Mouse (Mus musculus): ENCODE measurements at regions not wholly inside any gene's neighbourhood (a gene's known extent, or its start where the extent isn't known, plus 50 kb on each side); places are given as distances from the start of the nearest gene placed in this dataset.
A peak's percentile ranks its signal among the peaks of the same experiment; 100 is the strongest.

- Histone ChIP-seq H3K27ac (replicated peaks; ENCODE audit: low read depth, low read length) (no peak overlapping the region), H3K27me3 (replicated peaks; ENCODE audit: control insufficient read depth, insufficient read depth, low read length) (peaks cover 11% of the 10 kb centered on the region), H3K9ac (ENCODE audit: low read depth, low read length) (no peak overlapping the region), H3K4me1 (ENCODE audit: control insufficient read depth, insufficient read depth, low read length) (peaks cover 23% of the 10 kb centered on the region), H3K36me3 (ENCODE audit: control insufficient read depth, insufficient read depth, low read length) (no peaks in the 10 kb centered on the region), H3K4me2 (ENCODE audit: low read depth, low read length) (no peak overlapping the region), H3K9me3 (ENCODE audit: control insufficient read depth, low read length) (no peaks in the 10 kb centered on the region), H3K4me3 (ENCODE audit: low read depth, low read length) (no peak overlapping the region)
- WGBS, result 27% methylated on average over 8 of the region's 8 CpGs
- DNase-seq (ENCODE audit: low spot score) (peak; percentile 84), ATAC-seq (ENCODE audit: low read depth) (peak; percentile 60; the same call in 1 of the 2 replicates)
These were observed 161.7 kb upstream of the Prok2 start for GRCm38 (mm10) chr6:99887904-99888303.

- no peak overlapping the region for H3K4me2 ChIP-seq (ENCODE audit: low read depth, low read length)
- peaks cover 23% of the 10 kb centered on the region for H3K4me1 ChIP-seq (ENCODE audit: control insufficient read depth, insufficient read depth, low read length)
- WGBS, result 2% methylated on average over 7 of the region's 7 CpGs
- H3K4me3 ChIP-seq (ENCODE audit: low read depth, low read length), result no peak overlapping the region
- H3K36me3 ChIP-seq (ENCODE audit: control insufficient read depth, insufficient read depth, low read length), result no peaks in the 10 kb centered on the region
- no peaks in the 10 kb centered on the region for H3K9me3 ChIP-seq (ENCODE audit: control insufficient read depth, low read length)
- peak; percentile 60 for ATAC-seq (ENCODE audit: low read depth)
- no peak overlapping the region for H3K9ac ChIP-seq (ENCODE audit: low read depth, low read length)
- peak; percentile 72 for DNase-seq (ENCODE audit: low spot score)
- H3K27me3 ChIP-seq (replicated peaks; ENCODE audit: control insufficient read depth, insufficient read depth, low read length), result peaks cover 6% of the 10 kb centered on the region
- H3K27ac ChIP-seq (replicated peaks; ENCODE audit: low read depth, low read length), result no peak overlapping the region
These were observed 158.6 kb upstream of the Prok2 start for GRCm38 (mm10) chr6:99884755-99885154.

- Histone ChIP-seq H3K9ac (ENCODE audit: low read depth, low read length) (no peak overlapping the region), H3K36me3 (ENCODE audit: control insufficient read depth, insufficient read depth, low read length) (no peaks in the 10 kb centered on the region), H3K4me3 (ENCODE audit: low read depth, low read length) (no peak overlapping the region), H3K9me3 (ENCODE audit: control insufficient read depth, low read length) (no peaks in the 10 kb centered on the region), H3K27me3 (replicated peaks; ENCODE audit: control insufficient read depth, insufficient read depth, low read length) (peaks cover 6% of the 10 kb centered on the region), H3K4me1 (ENCODE audit: control insufficient read depth, insufficient read depth, low read length) (peaks cover 23% of the 10 kb centered on the region), H3K27ac (replicated peaks; ENCODE audit: low read depth, low read length) (no peak overlapping the region), H3K4me2 (ENCODE audit: low read depth, low read length) (no peak overlapping the region)
- DNase-seq (ENCODE audit: low spot score) (peak; percentile 53), ATAC-seq (ENCODE audit: low read depth) (peak; percentile 10; the same call in 1 of the 2 replicates)
- WGBS, result 51% methylated on average over 3 of the region's 3 CpGs
These were observed 157.9 kb upstream of the Prok2 start for GRCm38 (mm10) chr6:99884054-99884453.

- Histone ChIP-seq H3K27ac (replicated peaks; ENCODE audit: low read depth, low read length) (no peak overlapping the region), H3K9ac (ENCODE audit: low read depth, low read length) (no peak overlapping the region), H3K4me1 (ENCODE audit: control insufficient read depth, insufficient read depth, low read length) (peaks cover 23% of the 10 kb centered on the region), H3K9me3 (ENCODE audit: control insufficient read depth, low read length) (no peaks in the 10 kb centered on the region), H3K4me2 (ENCODE audit: low read depth, low read length) (no peak overlapping the region), H3K27me3 (replicated peaks; ENCODE audit: control insufficient read depth, insufficient read depth, low read length) (no peaks in the 10 kb centered on the region), H3K4me3 (ENCODE audit: low read depth, low read length) (no peak overlapping the region), H3K36me3 (ENCODE audit: control insufficient read depth, insufficient read depth, low read length) (no peaks in the 10 kb centered on the region)
- DNase-seq (ENCODE audit: low spot score) (no peak), ATAC-seq (ENCODE audit: low read depth) (no peak; the same call in 1 of the 2 replicates)
- WGBS, result 58% methylated on average over 4 of the region's 4 CpGs
These were observed 155.4 kb upstream of the Prok2 start for GRCm38 (mm10) chr6:99881606-99882005.

- 83% methylated on average over 4 of the region's 4 CpGs for WGBS
- ATAC-seq (ENCODE audit: low read depth) (no peak), DNase-seq (ENCODE audit: low spot score) (no peak)
- Histone ChIP-seq H3K4me1 (ENCODE audit: control insufficient read depth, insufficient read depth, low read length) (no peaks in the 10 kb centered on the region), H3K4me3 (ENCODE audit: low read depth, low read length) (no peak overlapping the region), H3K27me3 (replicated peaks; ENCODE audit: control insufficient read depth, insufficient read depth, low read length) (no peaks in the 10 kb centered on the region), H3K9me3 (ENCODE audit: control insufficient read depth, low read length) (no peaks in the 10 kb centered on the region), H3K27ac (replicated peaks; ENCODE audit: low read depth, low read length) (no peak overlapping the region), H3K9ac (ENCODE audit: low read depth, low read length) (no peak overlapping the region), H3K36me3 (ENCODE audit: control insufficient read depth, insufficient read depth, low read length) (no peaks in the 10 kb centered on the region), H3K4me2 (ENCODE audit: low read depth, low read length) (no peak overlapping the region)
These were observed 148.7 kb upstream of the Prok2 start for GRCm38 (mm10) chr6:99874852-99875251.

- DNase-seq (ENCODE audit: low spot score) (no peak), ATAC-seq (ENCODE audit: low read depth) (no peak)
- Histone ChIP-seq H3K36me3 (ENCODE audit: control insufficient read depth, insufficient read depth, low read length) (no peaks in the 10 kb centered on the region), H3K4me1 (ENCODE audit: control insufficient read depth, insufficient read depth, low read length) (no peaks in the 10 kb centered on the region), H3K4me2 (ENCODE audit: low read depth, low read length) (no peak overlapping the region), H3K27ac (replicated peaks; ENCODE audit: low read depth, low read length) (no peak overlapping the region), H3K4me3 (ENCODE audit: low read depth, low read length) (no peak overlapping the region), H3K27me3 (replicated peaks; ENCODE audit: control insufficient read depth, insufficient read depth, low read length) (no peaks in the 10 kb centered on the region), H3K9me3 (ENCODE audit: control insufficient read depth, low read length) (no peaks in the 10 kb centered on the region), H3K9ac (ENCODE audit: low read depth, low read length) (no peak overlapping the region)
- WGBS, result 80% methylated on average over 4 of the region's 4 CpGs
These were observed 147.8 kb upstream of the Prok2 start for GRCm38 (mm10) chr6:99874029-99874428.

GRCm38 (mm10) chr6:99866061-99866460 lies 139.9 kb upstream of the Prok2 start:
- no peaks in the 10 kb centered on the region for H3K9me3 ChIP-seq (ENCODE audit: control insufficient read depth, low read length)
- no peak overlapping the region for H3K27ac ChIP-seq (replicated peaks; ENCODE audit: low read depth, low read length)
- no peaks in the 10 kb centered on the region for H3K36me3 ChIP-seq (ENCODE audit: control insufficient read depth, insufficient read depth, low read length)
- DNase-seq (ENCODE audit: low spot score), result no peak
- no peak overlapping the region for H3K4me3 ChIP-seq (ENCODE audit: low read depth, low read length)
- H3K4me1 ChIP-seq (ENCODE audit: control insufficient read depth, insufficient read depth, low read length), result peaks cover 10% of the 10 kb centered on the region; the same call in 1 of the 2 replicates
- 81% methylated on average over 9 of the region's 9 CpGs for WGBS
- no peaks in the 10 kb centered on the region for H3K27me3 ChIP-seq (replicated peaks; ENCODE audit: control insufficient read depth, insufficient read depth, low read length)
- H3K9ac ChIP-seq (ENCODE audit: low read depth, low read length), result no peak overlapping the region
- no peak overlapping the region for H3K4me2 ChIP-seq (ENCODE audit: low read depth, low read length)
- no peak for ATAC-seq (ENCODE audit: low read depth)

- H3K9ac ChIP-seq (ENCODE audit: low read depth, low read length), result no peak overlapping the region
- WGBS, result 53% methylated on average over 3 of the region's 3 CpGs
- no peaks in the 10 kb centered on the region for H3K36me3 ChIP-seq (ENCODE audit: control insufficient read depth, insufficient read depth, low read length)
- H3K27me3 ChIP-seq (replicated peaks; ENCODE audit: control insufficient read depth, insufficient read depth, low read length), result no peaks in the 10 kb centered on the region
- ATAC-seq (ENCODE audit: low read depth) (peak; percentile 56; the same call in 1 of the 2 replicates), DNase-seq (ENCODE audit: low spot score) (peak; percentile 81)
- H3K4me3 ChIP-seq (ENCODE audit: low read depth, low read length), result no peak overlapping the region
- no peak overlapping the region for H3K4me2 ChIP-seq (ENCODE audit: low read depth, low read length)
- H3K4me1 ChIP-seq (ENCODE audit: control insufficient read depth, insufficient read depth, low read length), result peaks cover 10% of the 10 kb centered on the region; the same call in 1 of the 2 replicates
- no peaks in the 10 kb centered on the region for H3K9me3 ChIP-seq (ENCODE audit: control insufficient read depth, low read length)
- H3K27ac ChIP-seq (replicated peaks; ENCODE audit: low read depth, low read length), result no peak overlapping the region
These were observed 138.8 kb upstream of the Prok2 start for GRCm38 (mm10) chr6:99864949-99865348.

- H3K4me2 ChIP-seq (ENCODE audit: low read depth, low read length), result no peak overlapping the region
- 38% methylated on average over 9 of the region's 9 CpGs for WGBS
- ATAC-seq (ENCODE audit: low read depth) (no peak), DNase-seq (ENCODE audit: low spot score) (peak; percentile 77)
- no peaks in the 10 kb centered on the region for H3K27me3 ChIP-seq (replicated peaks; ENCODE audit: control insufficient read depth, insufficient read depth, low read length)
- peaks cover 10% of the 10 kb centered on the region; the same call in 1 of the 2 replicates for H3K4me1 ChIP-seq (ENCODE audit: control insufficient read depth, insufficient read depth, low read length)
- no peaks in the 10 kb centered on the region for H3K9me3 ChIP-seq (ENCODE audit: control insufficient read depth, low read length)
- no peak overlapping the region for H3K4me3 ChIP-seq (ENCODE audit: low read depth, low read length)
- no peak overlapping the region for H3K27ac ChIP-seq (replicated peaks; ENCODE audit: low read depth, low read length)
- no peak overlapping the region for H3K9ac ChIP-seq (ENCODE audit: low read depth, low read length)
- H3K36me3 ChIP-seq (ENCODE audit: control insufficient read depth, insufficient read depth, low read length), result no peaks in the 10 kb centered on the region
These were observed 137.2 kb upstream of the Prok2 start for GRCm38 (mm10) chr6:99863418-99863817.
